Mouse (Mus musculus) midbrain, embryonic 13.5 days (tissue): ENCODE data around the gene Zscan5b. TPM values are rescaled to one million over a fixed set of nuclear protein-coding genes. Genes with fewer than 3 reads are reported as not detected.
A peak's percentile ranks its signal among the peaks of the same experiment; 100 is the strongest.
"Not testable (repeated sequence)": the region's sequence is repeated elsewhere in the genome, so short reads cannot be mapped to it uniquely, and the experiment has no call there.

ENCODE experiments used
- ATAC-seq: fragments of 200-750 bp; cut with Nextera tagmentation; 2 replicates; pipeline ENCODE4 v1.8.0; 2017; ENCODE audit warnings: mild to moderate bottlenecking, moderate TSS enrichment, moderate library complexity
- H3K27ac ChIP-seq: fragments of 300-500 bp; sonication (generic); 2 replicates; pipeline ENCODE4 v1.5.1; 2015; ENCODE audit warnings: inconsistent platforms, mild to moderate bottlenecking, moderate library complexity
- H3K27me3 ChIP-seq: fragments of 300-500 bp; sonication (generic); 2 replicates; pipeline ENCODE4 v1.6.1; 2015; ENCODE audit warnings: mild to moderate bottlenecking, inconsistent platforms
- H3K36me3 ChIP-seq: fragments of 300-500 bp; sonication (generic); 2 replicates; pipeline ENCODE4 v1.6.1; 2015; ENCODE audit warnings: mild to moderate bottlenecking, inconsistent platforms
- H3K4me1 ChIP-seq: fragments of 300-500 bp; sonication (generic); replicated peaks from 2 replicates; pipeline ENCODE4 v1.6.1; 2015; ENCODE audit warnings: inconsistent platforms
- H3K4me2 ChIP-seq: fragments of 300-500 bp; sonication (generic); replicated peaks from 2 replicates; pipeline ENCODE4 v1.6.1; 2015; ENCODE audit warnings: moderate library complexity, mild to moderate bottlenecking, inconsistent platforms
- H3K4me3 ChIP-seq: fragments of 300-500 bp; sonication (generic); replicated peaks from 2 replicates; pipeline ENCODE4 v1.5.1; 2015; ENCODE audit warnings: mild to moderate bottlenecking, inconsistent platforms
- H3K9ac ChIP-seq: fragments of 300-500 bp; sonication (generic); replicated peaks from 2 replicates; pipeline ENCODE4 v1.6.1; 2015; ENCODE audit warnings: mild to moderate bottlenecking, inconsistent platforms
- H3K9me3 ChIP-seq: fragments of 300-500 bp; sonication (generic); 2 replicates; pipeline ENCODE4 v1.6.1; 2016; ENCODE audit warnings: mild to moderate bottlenecking, inconsistent platforms
- WGBS: fragments of 180-500 bp; shearing (Covaris S2); methylation state at CpG from one replicate; pipeline ENCODE4 v1.1.7; 2015; 5-methylcytosine and 5-hydroxymethylcytosine counted together
- polyA plus RNA-seq: library from polyadenylated mRNA; unstranded; fragments of >200 nt; fragmentation: Nextera tagmentation; extraction: Ambion mirVana; gene quantifications from 2 replicates; pipeline ENCODE4 v1.2.1, GENCODE M21; 2015

The Zscan5b gene
- polyA plus RNA-seq, 1 experiment from 2014 or later, result not detected

GRCm38 (mm10) chr7:6254451-6254850, 32.4 kb downstream of the Zscan5b start:
- Histone ChIP-seq H3K4me2 (no peak overlapping the region), H3K4me1 (no peaks in the 10 kb centered on the region), H3K4me3 (no peak overlapping the region), H3K27me3 (no peaks in the 10 kb centered on the region), H3K9ac (no peak overlapping the region), H3K36me3 (no peaks in the 10 kb centered on the region), H3K27ac (no peak overlapping the region), H3K9me3 (0 out of 2 replicates have a peak, but pooled peaks cover 3% of the 10 kb centered on the region)
- 94% methylated on average over 5 of the region's 5 CpGs for WGBS
- ATAC-seq, result no peak

- no peak overlapping the region for H3K4me3 ChIP-seq
These were observed 35.3 kb downstream of the Zscan5b start for GRCm38 (mm10) chr7:6257386-6257785.

GRCm38 (mm10) chr7:6258232-6259220, 36.4 kb downstream of the Zscan5b start:
- H3K4me1 ChIP-seq, result no peaks in the 10 kb centered on the region
- no peaks in the 10 kb centered on the region for H3K36me3 ChIP-seq
- ATAC-seq, result no peak
- no peak overlapping the region for H3K27ac ChIP-seq
- H3K27me3 ChIP-seq, result no peaks in the 10 kb centered on the region
- H3K9ac ChIP-seq, result no peak overlapping the region
- no peaks in the 10 kb centered on the region for H3K9me3 ChIP-seq
- H3K4me2 ChIP-seq, result no peak overlapping the region
- H3K4me3 ChIP-seq, result no peak overlapping the region
- WGBS, result 36% methylated on average over 16 of the region's 16 CpGs

More at GRCm38 (mm10) chr7:6257386-6257785, 35.3 kb downstream of the Zscan5b start:
- Histone ChIP-seq H3K27ac (no peak overlapping the region), H3K36me3 (no peaks in the 10 kb centered on the region), H3K9me3 (0 out of 2 replicates have a peak, but pooled peaks cover 3% of the 10 kb centered on the region), H3K9ac (no peak overlapping the region), H3K27me3 (no peaks in the 10 kb centered on the region), H3K4me1 (no peaks in the 10 kb centered on the region), H3K4me2 (no peak overlapping the region)
- WGBS, result 84% methylated on average over 4 of the region's 4 CpGs
- no peak for ATAC-seq

GRCm38 (mm10) chr7:6260004-6260403, 37.9 kb downstream of the Zscan5b start:
- H3K4me3 ChIP-seq, H3K27me3 ChIP-seq, ATAC-seq, H3K9me3 ChIP-seq, H3K9ac ChIP-seq, H3K36me3 ChIP-seq, H3K4me2 ChIP-seq, H3K27ac ChIP-seq, H3K4me1 ChIP-seq: not testable (repeated sequence)
- WGBS, result 51% methylated on average over 2 of the region's 2 CpGs

- WGBS, result 78% methylated on average over 3 of the region's 3 CpGs
- H3K4me1 ChIP-seq, result no peaks in the 10 kb centered on the region
These were observed 40.0 kb downstream of the Zscan5b start for GRCm38 (mm10) chr7:6262120-6262519.

GRCm38 (mm10) chr7:6262984-6263383, 40.9 kb downstream of the Zscan5b start:
- H3K36me3 ChIP-seq, result no peaks in the 10 kb centered on the region
- no peaks in the 10 kb centered on the region for H3K4me1 ChIP-seq
- H3K4me2 ChIP-seq, result no peak overlapping the region
- no peak overlapping the region for H3K27ac ChIP-seq
- WGBS, result 91% methylated on average over 4 of the region's 4 CpGs
- no peaks in the 10 kb centered on the region for H3K9me3 ChIP-seq
- no peak for ATAC-seq
- H3K27me3 ChIP-seq, result no peaks in the 10 kb centered on the region
- H3K9ac ChIP-seq, result no peak overlapping the region
- H3K4me3 ChIP-seq, result no peak overlapping the region

More at GRCm38 (mm10) chr7:6262120-6262519, 40.0 kb downstream of the Zscan5b start:
- no peak overlapping the region for H3K9ac ChIP-seq
- H3K36me3 ChIP-seq, result no peaks in the 10 kb centered on the region
- no peaks in the 10 kb centered on the region for H3K9me3 ChIP-seq
- H3K27ac ChIP-seq, result no peak overlapping the region
- H3K4me3 ChIP-seq, result no peak overlapping the region
- H3K4me2 ChIP-seq, result no peak overlapping the region
- no peaks in the 10 kb centered on the region for H3K27me3 ChIP-seq
- no peak for ATAC-seq

GRCm38 (mm10) chr7:6265695-6266094, 43.6 kb downstream of the Zscan5b start:
- H3K4me3 ChIP-seq, result no peak overlapping the region

DNA sequence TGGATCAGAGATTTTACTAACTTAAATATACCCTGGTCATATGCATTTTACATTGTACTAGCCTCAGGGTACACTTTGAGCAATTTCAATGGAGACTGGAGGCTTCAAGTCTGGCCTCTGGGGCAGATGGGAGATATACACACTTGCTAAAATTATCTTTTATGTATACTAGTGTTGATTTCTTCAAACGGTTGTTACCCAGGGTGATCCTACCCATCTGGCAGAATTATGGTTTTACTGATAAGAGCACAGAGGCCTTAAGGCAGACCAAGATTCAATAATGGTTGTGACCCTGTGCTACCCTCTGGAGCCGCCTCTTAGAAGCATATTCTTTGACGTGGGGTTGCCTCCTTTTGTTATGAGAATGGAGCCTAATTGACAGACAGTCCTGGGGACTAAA, 55.8 kb downstream of the Zscan5b start:
- H3K27ac ChIP-seq, result no peak overlapping the region
- no peak overlapping the region for H3K4me3 ChIP-seq
- H3K9me3 ChIP-seq, result no peaks in the 10 kb centered on the region
- ATAC-seq, result no peak
- H3K4me2 ChIP-seq, result no peak overlapping the region
- H3K9ac ChIP-seq, result no peak overlapping the region
- H3K36me3 ChIP-seq, result no peaks in the 10 kb centered on the region
- no peaks in the 10 kb centered on the region for H3K4me1 ChIP-seq
- no peaks in the 10 kb centered on the region for H3K27me3 ChIP-seq
- 58% methylated on average over 3 of the region's 3 CpGs for WGBS

More at GRCm38 (mm10) chr7:6265695-6266094, 43.6 kb downstream of the Zscan5b start:
- Histone ChIP-seq H3K27me3 (no peaks in the 10 kb centered on the region), H3K4me1 (no peaks in the 10 kb centered on the region), H3K9me3 (no peaks in the 10 kb centered on the region), H3K4me2 (no peak overlapping the region), H3K27ac (no peak overlapping the region), H3K9ac (no peak overlapping the region), H3K36me3 (no peaks in the 10 kb centered on the region)
- no peak for ATAC-seq
- WGBS, result 69% methylated on average over 8 of the region's 8 CpGs

DNA sequence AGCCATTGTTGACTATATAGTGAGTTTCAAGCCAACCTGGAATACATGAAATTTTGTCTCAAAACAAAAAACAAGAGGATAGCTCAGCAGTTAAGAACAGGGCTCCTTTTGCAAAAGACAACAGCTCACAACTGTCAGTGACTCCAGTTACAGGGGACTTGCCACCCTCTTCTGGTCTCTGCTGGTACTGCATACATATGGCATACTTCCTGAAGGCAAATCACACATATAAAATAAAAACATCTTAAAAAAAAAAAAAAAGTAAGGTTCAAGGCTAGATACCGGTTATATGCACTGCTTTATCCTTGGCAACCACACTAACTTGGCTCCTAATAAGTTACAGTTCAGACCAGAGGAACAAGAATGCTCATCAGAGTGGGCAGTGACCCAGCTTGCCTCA, 60.7 kb downstream of the Zscan5b start:
- Histone ChIP-seq H3K4me2 (peak overlapping the region; percentile 57), H3K27ac (peak overlapping the region; percentile 88), H3K4me3 (peak overlapping the region; percentile 53), H3K4me1 (peaks cover 18% of the 10 kb centered on the region), H3K36me3 (no peaks in the 10 kb centered on the region), H3K9me3 (no peaks in the 10 kb centered on the region), H3K9ac (peak overlapping the region; percentile 65; the same call in 1 of the 2 replicates), H3K27me3 (no peaks in the 10 kb centered on the region)
- 5% methylated on average over 1 of the region's 1 CpGs for WGBS
- peak; percentile 1; the same call in 1 of the 2 replicates for ATAC-seq

- 1% methylated on average over 23 of the region's 23 CpGs for WGBS
- Histone ChIP-seq H3K36me3 (no peaks in the 10 kb centered on the region), H3K27me3 (no peaks in the 10 kb centered on the region), H3K27ac (peak overlapping the region; percentile 88), H3K9ac (peak overlapping the region; percentile 65), H3K4me1 (peaks cover 26% of the 10 kb centered on the region), H3K9me3 (no peaks in the 10 kb centered on the region), H3K4me2 (peak overlapping the region; percentile 57), H3K4me3 (peak overlapping the region; percentile 53)
- peak; percentile 73 for ATAC-seq
These were observed 61.5 kb downstream of the Zscan5b start for GRCm38 (mm10) chr7:6283451-6284075.

- Histone ChIP-seq H3K9me3 (no peaks in the 10 kb centered on the region), H3K27me3 (no peaks in the 10 kb centered on the region), H3K27ac (0 out of 2 replicates have a peak overlapping the region, but pooled peaks have one; percentile 88), H3K36me3 (no peaks in the 10 kb centered on the region), H3K4me2 (no peak overlapping the region), H3K4me3 (no peak overlapping the region), H3K9ac (no peak overlapping the region), H3K4me1 (peaks cover 29% of the 10 kb centered on the region)
- no peak for ATAC-seq
- WGBS, result 84% methylated on average over 4 of the region's 4 CpGs
These were observed 62.4 kb downstream of the Zscan5b start for GRCm38 (mm10) chr7:6284442-6285012.
